In the genomic region with DNA sequence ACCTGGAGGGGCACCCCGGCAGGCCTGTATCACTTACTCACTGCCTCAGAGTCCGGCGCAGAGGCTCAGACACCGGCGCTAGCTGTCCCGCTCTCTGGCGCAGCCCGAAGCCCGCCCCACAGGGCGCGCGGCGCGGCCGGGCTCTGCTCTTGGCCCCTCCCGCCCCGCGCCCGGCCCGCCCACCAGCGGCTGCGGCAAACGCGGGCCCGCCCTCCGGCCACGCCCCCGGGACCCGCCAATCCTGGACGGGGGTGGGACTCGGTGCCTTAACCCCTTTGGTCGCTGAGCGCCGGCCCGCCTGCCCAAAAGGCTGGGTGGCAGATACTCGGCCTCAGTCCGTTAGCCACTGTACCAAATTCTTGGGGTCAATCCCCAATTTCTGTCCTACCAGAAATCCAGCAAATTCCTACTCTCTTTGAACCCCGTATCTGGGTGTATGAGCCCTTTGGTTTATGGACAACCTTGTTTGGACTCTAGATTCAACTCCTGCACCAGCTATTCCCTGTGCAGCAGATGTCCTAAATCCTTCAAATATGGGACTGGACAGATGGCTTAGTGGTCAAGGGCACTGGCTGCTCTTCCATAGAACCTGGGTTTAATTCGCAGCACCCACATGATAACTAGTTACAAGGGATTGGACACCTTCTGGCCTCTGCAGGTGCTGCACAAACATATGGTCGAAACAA, we compare ENCODE assay signal across 8 mouse cellular contexts. TPM values are rescaled to one million over a fixed set of nuclear protein-coding genes. Genes with fewer than 3 reads are reported as not detected.
A peak's percentile ranks its signal among the peaks of the same experiment; 100 is the strongest.
DNase-seq lines count a peak whose midpoint lies in the region; ATAC-seq and TF ChIP-seq lines count a peak whose summit lies in the region.

A gene (minus strand): TSS at position 120 of the 686 bp plus-strand sequence.

- 3% methylated on average over 40 of the region's 40 CpGs for WGBS in heart, embryonic 12.5 days
- 3% methylated on average over 40 of the region's 40 CpGs for WGBS in kidney, postnatal 0 days
- WGBS in liver, adult 2 months: 4% methylated on average over 40 of the region's 40 CpGs

- peak; percentile 96 for ATAC-seq in erythroid progenitor cell, adult 5-6 weeks (replicated peaks; ENCODE audit: low FRiP score, poor library complexity, severe bottlenecking)
- ATAC-seq in heart, embryonic 12.5 days (ENCODE audit: insufficient number of reproducible peaks, low FRiP score): peak; percentile 99
- ATAC-seq in kidney, postnatal 0 days (replicated peaks; ENCODE audit: low FRiP score, low read depth): peak; percentile 84
- peak; percentile 71 for ATAC-seq in monocyte, adult 5-6 weeks (replicated peaks; ENCODE audit: insufficient number of reproducible peaks, low FRiP score, low TSS enrichment, poor library complexity, severe bottlenecking)

- TF ChIP-seq CTCF in kidney, postnatal 0 days (IDR thresholded peaks at IDR 0.05; ENCODE audit: low read depth): no peak
- TF ChIP-seq CTCF in liver, adult 2 months (IDR thresholded peaks at IDR 0.05; ENCODE audit: low read depth, low read length): 0 out of 2 replicates have a peak, but pooled peaks have one; percentile 1

- peak within 1 kb of the TSS; percentile 98 for H3K4me2 ChIP-seq in heart, embryonic 12.5 days
- H3K4me2 ChIP-seq in kidney, postnatal 0 days (ENCODE audit: low read length): peak within 1 kb of the TSS; percentile 90

- H3K9me3 ChIP-seq in heart, embryonic 12.5 days (replicated peaks): no peaks in the 10 kb centered on the region
- H3K9me3 ChIP-seq in kidney, postnatal 0 days (replicated peaks; ENCODE audit: low read length): no peaks in the 10 kb centered on the region

- H3K27ac ChIP-seq in brown adipose tissue, adult 24 weeks (replicated peaks; ENCODE audit: low read depth, low read length): no peak within 1 kb of the TSS; the same call in 1 of the 2 replicates
- no peak within 1 kb of the TSS for H3K27ac ChIP-seq in heart, embryonic 12.5 days (ENCODE audit: poor library complexity, severe bottlenecking)
- H3K27ac ChIP-seq in kidney, postnatal 0 days: no peak within 1 kb of the TSS
- H3K27ac ChIP-seq in liver, adult 2 months (replicated peaks; ENCODE audit: insufficient read depth, low read depth, low read length): peak within 1 kb of the TSS; percentile 81

- TF ChIP-seq POLR2A in liver, adult 2 months (IDR thresholded peaks at IDR 0.05; ENCODE audit: extremely low read depth, insufficient read depth, low read length): peak; percentile 70

- H3K9ac ChIP-seq in heart, embryonic 12.5 days: peak within 1 kb of the TSS; percentile 65
- peak within 1 kb of the TSS; percentile 53 for H3K9ac ChIP-seq in kidney, postnatal 0 days (ENCODE audit: low read depth, low read length)
- H3K9ac ChIP-seq in liver, adult 2 months (ENCODE audit: low read depth, low read length): peak within 1 kb of the TSS; percentile 92

- peak within 1 kb of the TSS; percentile 74 for H3K4me3 ChIP-seq in brown adipose tissue, adult 24 weeks (ENCODE audit: insufficient read depth, low read depth, low read length)
- peak within 1 kb of the TSS; percentile 53 for H3K4me3 ChIP-seq in heart, embryonic 12.5 days
- peak within 1 kb of the TSS; percentile 61 for H3K4me3 ChIP-seq in kidney, postnatal 0 days (replicated peaks; ENCODE audit: low read depth, low read length)
- peak within 1 kb of the TSS; percentile 98 for H3K4me3 ChIP-seq in liver, adult 2 months (ENCODE audit: insufficient read depth, low read depth, low read length)

- H3K36me3 ChIP-seq in heart, embryonic 12.5 days: no peaks in the 10 kb centered on the region
- H3K36me3 ChIP-seq in kidney, postnatal 0 days (ENCODE audit: insufficient read depth, low read length): no peaks in the 10 kb centered on the region
- H3K36me3 ChIP-seq in liver, adult 2 months (ENCODE audit: control insufficient read depth, insufficient read depth, low read length): no peaks in the 10 kb centered on the region

- peak; percentile 85 for DNase-seq in CD4-positive helper T cell, adult 2 months (ENCODE audit: low read depth, low spot score)
- peak; percentile 91 for DNase-seq in kidney, postnatal 0 days (ENCODE audit: low spot score)
- DNase-seq in liver, adult 2 months (ENCODE audit: extremely low read depth, low read depth, low spot score): peak; percentile 60
- DNase-seq in spleen, postnatal 4 days (ENCODE audit: low spot score in 2 of 2): peak; percentile 94 to 97

- H3K27me3 ChIP-seq in heart, embryonic 12.5 days (replicated peaks): peaks cover 35% of the 10 kb centered on the region
- H3K27me3 ChIP-seq in kidney, postnatal 0 days (ENCODE audit: insufficient read depth, low read length): no peaks in the 10 kb centered on the region
- no peaks in the 10 kb centered on the region for H3K27me3 ChIP-seq in liver, adult 2 months (ENCODE audit: control insufficient read depth, insufficient read depth, low read length)

- H3K4me1 ChIP-seq in brown adipose tissue, adult 24 weeks (ENCODE audit: control insufficient read depth, insufficient read depth, insufficient read length, low read length): no peaks in the 10 kb centered on the region
- peaks cover 10% of the 10 kb centered on the region; the same call in 1 of the 2 replicates for H3K4me1 ChIP-seq in heart, embryonic 12.5 days (replicated peaks)
- H3K4me1 ChIP-seq in kidney, postnatal 0 days (replicated peaks; ENCODE audit: insufficient read depth, low read length): peaks cover 8% of the 10 kb centered on the region
- H3K4me1 ChIP-seq in liver, adult 2 months (ENCODE audit: control insufficient read depth, insufficient read depth, low read length): peaks cover 21% of the 10 kb centered on the region

- H3K79me2 ChIP-seq in liver, adult 2 months (ENCODE audit: control insufficient read depth, insufficient read depth, low read length): peaks cover 5% of the 10 kb centered on the region; the same call in 1 of the 2 replicates

RNA-seq across cellular contexts. Expression of the gene that starts here (rescaled TPM):
- polyA plus RNA-seq in brown adipose tissue, adult 24 weeks (2012; ENCODE audit: insufficient read depth, insufficient read length, missing spikeins): 0.63 and 1.3 TPM in 2 replicates
- 1.8 TPM in 1 of 2 replicates, not detected in the other for total RNA-seq in erythroid progenitor cell, adult 5-6 weeks (2015; ENCODE audit: low replicate concordance)
- total RNA-seq in erythroid progenitor cell, adult 5-6 weeks (2017; ENCODE audit: low replicate concordance): 0.15 and 0.90 TPM in 2 replicates
- polyA plus RNA-seq in heart, embryonic 12.5 days (2016; fragmentation: Nextera tagmentation; extraction: Ambion mirVana): 1.8 TPM in 2 replicates
- 10.7 and 11.2 TPM in 2 replicates for polyA plus RNA-seq in kidney, postnatal 0 days (2015; fragmentation: Nextera tagmentation; extraction: Ambion mirVana)
- 8.0 and 11.3 TPM in 2 replicates for total RNA-seq in liver, adult 2 months (2014; rRNA removed)
- 26.9 and 30.7 TPM in 2 replicates for polyA plus RNA-seq in liver, adult 2 months (2012; rRNA removed)
- 0.29 to 0.95 TPM (median 0.85 TPM) in 3 replicates for total RNA-seq in monocyte, adult 5-6 weeks (2017)

Comparison
In these comparisons a context has a peak if more than half of its experiments do, and no peak if none do; other contexts are left out.
1. Peak in ATAC-seq in monocyte, adult 5-6 weeks; RNA of the gene not detected or under 1 TPM.